Mouse (Mus musculus) neural tube, embryonic 10.5 days (tissue): Measurements from ENCODE around the gene Adora1.
"Not testable (repeated sequence)": the region's sequence is repeated elsewhere in the genome, so short reads cannot be mapped to it uniquely, and the experiment has no call there.

Experiments
- DNase-seq: peaks from one replicate; pipeline ENCODE4 v3.0.0-alpha.2; 2017; ENCODE audit warnings: low spot score; ENCODE audit errors: extremely low spot score

The Adora1 gene

DNA sequence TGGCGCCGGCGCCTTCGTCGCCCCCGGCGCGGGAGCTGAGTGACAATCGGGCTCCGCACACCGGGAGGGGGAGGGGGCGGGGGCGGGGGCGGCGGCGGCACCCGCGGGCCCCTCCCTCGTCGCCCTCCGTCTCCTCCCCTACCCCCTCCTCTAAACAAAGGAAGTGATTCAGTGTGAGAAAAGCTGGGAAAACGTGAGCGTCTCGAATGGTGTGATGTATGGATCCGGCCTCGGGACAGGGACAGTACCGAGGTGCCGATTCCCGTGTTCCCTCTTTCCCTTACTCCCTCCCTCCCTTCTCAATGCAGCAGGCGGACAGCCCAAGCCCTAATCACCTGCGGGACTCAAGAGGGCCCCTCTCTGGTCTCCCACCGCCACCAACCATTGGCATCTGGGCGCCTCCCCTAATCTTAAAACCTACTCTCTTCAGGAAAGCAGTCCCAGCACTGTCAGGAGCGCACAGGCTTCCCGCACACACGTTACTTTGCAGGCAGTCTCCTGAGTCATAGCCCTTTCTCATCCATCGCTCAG, at the start of gene Adora1:
Gene Adora1, minus strand, starts transcription at position 41 of the 531 bp plus-strand sequence.
- DNase-seq, result no peak

DNA sequence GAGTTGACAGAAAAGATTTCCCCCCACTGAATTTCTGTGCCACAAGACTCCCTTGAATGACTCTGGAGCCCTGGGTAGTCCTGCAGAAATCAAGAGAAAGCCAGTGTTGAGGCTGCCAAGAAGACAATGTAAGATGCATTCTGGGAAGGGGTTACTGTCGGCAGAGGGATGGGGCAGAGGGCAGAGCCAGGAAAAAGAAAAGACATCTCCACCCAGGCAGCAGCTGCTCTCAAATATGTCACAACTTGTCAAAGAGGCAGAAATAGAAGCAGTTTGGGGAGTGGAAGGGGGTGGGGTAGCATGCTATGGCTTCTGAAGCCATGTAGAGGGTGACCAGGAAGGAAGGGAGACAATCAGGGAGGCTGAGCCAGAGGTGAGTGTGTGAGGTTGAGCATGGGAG, 47.9 kb upstream of the Adora1 start:
- no peak for DNase-seq

DNA sequence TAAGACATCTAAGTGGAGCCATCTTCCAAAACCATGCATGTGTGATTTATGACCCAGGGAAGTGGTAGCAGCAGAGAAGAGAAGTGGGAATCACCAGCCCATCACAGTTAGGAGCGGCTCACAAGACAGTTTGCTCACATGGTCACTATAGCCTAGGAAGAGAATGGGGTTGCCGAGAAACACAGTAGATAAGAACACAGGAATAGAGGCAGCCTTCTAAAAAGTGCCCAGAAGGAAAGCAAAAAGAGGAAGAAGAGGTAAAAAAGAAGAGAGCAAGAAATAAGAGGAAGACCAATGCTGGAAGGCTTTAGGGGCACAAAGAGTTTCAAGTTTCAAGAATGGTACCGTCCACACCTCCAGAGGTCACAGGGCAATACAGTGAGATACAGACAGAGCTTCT, 47.1 kb upstream of the Adora1 start:
- no peak for DNase-seq

DNA sequence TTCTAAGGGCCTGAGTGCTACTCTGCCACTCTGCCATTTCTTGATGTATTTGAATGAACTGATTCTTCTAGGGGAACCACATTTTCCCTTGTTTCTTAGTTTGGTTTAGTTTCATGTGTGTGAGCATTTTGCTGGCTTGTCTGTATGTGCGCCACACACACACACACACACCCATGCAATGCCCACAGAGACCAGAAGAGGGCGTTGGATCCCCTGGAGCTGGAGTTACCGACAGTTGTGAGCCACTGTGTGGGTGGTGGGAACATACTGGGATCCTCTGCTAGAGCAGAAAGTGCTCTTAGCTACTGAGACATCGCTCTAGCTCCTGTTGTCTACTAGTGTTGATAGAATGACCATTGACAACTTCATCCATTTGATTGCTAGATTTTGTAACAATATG, 46.3 kb upstream of the Adora1 start:
- DNase-seq, result no peak

DNA sequence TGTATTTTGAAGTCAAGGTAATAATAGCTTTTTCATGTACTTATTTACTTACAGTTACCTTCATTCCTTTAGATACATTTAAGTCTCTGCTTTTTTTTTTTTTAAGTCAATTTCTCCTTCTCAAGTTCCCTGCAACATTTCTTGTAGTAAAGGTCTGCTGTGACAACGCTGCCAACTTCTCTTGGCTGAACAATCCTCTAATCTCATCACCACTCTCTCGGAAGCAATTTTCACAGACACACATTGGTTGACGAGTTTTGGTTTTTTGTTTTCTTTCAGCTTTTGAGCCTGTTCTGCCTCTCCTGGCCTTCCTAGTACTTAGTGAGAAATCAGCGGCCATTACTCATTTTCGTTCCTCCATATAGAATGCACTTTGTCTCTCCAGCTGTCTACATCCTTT, 44.9 kb upstream of the Adora1 start:
- no peak for DNase-seq

DNA sequence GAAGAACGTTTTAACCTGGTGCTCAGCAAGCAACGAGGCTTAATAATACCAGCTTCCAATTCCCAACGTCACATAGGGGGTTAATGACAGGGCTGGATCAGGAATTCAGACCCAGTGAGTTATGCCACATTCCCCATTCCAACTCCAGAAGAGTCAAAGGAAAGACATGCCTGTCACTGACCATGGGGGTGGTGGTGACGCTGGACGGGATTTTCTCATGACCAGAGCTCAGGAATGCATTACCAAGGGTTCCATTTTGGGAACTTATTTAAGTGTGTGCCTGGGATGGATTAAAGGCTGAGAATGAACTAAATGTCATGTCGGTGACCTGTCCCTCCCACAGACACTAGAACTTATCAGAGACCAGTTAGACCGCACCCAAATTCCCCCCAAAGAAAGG, 41.6 kb upstream of the Adora1 start:
- DNase-seq, result no peak

DNA sequence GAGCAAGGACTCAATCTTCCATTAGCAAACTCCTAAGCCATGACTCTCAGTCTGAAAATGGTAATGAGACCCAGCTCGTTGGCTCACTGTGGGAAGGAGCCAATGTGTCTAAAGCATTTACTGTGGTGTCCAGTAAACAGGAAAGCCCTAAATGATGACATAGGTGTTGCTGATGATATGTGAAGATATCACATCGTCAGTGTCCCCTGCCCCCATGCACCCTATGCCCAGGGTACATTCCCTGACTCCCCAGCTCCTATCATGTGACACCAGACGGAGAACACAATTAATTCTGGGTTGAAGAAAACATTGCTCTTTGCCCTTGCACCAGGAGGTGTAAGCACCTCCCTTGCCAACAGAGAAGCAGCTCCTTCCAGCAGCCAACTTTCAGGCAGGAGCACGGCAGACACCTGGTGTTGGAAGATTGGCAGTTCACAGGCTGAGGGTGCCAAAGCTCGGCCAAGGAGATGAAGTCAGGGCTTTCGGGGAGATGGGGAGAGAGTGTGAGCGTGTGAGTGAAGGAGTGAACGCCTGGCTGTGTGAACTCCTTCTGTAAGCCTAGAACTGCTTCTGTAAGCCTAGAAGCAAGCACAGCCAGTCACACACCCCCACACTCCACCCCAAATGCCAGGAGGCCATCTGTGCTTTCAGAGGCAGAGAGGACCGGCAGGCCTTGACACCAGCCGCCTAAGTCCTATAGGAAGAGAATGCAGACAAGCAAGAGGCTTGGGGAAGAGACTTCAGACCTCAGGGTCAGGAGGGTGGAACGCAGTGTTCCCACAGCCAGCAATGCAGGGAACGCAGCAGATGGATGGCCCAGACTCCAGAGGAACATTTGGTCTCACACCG, 40.6 kb upstream of the Adora1 start:
- no peak for DNase-seq

DNA sequence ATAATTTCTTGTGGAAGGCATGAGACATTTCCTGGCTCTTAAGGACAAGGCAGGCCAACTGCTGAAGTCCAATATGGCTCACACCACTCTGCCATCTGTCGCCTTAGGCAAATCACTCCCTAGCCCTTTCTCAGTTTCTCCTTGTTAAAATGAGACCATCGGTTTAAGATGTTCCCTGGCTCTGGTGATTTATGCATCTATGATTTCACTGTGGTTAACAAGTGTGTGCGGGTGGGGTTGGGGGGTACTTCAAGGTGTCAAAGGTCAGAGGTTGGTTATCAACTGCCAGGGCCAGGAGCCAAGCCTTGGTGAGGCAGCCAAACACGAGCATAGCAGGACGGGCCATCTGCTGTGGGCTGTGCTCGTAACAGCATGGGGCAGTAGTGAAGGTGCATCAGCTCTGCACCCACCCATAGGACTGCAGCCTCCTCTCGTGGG, 39.3 kb upstream of the Adora1 start:
- no peak for DNase-seq

DNA sequence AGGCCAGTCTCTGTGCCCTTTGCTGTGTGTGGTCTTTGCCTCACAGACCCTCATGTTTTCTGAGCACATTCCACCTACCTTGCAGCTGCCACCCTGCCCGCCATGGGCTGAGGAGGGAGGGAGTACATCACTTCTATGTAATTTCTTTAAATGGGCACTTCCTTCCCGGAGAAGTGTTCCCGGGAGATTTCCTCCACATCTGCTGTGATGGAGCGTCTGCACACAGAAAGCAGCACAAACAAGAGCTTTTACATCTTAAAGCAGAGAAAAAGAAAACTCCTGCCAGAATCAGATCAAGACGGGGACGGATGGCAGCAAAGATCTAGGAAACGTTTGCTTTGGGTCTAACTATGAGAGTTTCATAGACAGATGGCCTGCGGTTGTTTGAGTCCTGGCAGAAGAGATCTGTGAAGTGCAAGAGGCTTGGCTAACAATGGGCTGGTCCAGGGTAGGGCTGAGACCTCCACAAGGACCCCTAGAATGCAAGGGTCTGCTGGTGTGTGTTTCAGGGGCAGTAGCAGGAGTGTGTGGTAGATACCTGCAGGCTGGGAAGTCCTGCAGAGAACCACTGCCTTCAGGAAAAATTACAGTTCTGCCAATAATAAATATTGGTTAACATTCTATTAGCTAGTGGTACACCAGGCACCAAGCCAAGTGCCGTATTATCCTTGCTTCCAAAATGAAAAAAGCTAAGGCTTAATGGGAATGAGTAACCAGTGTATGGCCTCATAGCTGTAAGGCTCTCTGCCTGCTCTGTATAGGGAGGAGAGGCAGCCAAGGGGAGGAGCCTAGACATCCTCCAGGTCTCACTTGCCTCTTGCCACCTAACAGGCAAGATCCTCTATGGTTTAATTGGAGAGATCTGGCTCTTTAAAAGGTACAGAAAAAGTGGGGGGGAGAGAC, 38.5 kb upstream of the Adora1 start:
- no peak for DNase-seq

DNA sequence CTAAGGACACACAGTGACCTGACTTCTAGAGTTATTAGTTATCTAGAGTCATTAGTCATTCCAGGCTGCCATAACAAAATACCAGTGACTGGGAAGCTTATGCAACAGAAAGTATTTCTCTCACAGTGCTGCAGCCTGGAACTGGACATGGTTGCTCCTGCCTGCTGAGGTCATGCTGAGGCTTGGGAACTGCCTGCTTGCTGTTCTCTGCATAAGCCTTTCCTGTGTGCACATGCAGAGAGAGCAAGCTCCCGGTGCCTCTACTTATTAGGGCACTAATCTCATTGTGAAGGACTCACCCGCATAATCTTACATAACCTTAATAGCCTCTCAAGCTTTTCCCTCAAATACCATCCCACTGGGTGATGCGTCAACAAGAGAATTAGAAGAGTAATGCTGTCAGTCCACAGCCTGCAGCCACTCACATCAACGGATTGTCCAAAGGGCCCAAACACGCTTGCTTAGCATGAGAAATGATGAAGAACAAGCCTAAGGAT, 37.6 kb upstream of the Adora1 start:
- no peak for DNase-seq

DNA sequence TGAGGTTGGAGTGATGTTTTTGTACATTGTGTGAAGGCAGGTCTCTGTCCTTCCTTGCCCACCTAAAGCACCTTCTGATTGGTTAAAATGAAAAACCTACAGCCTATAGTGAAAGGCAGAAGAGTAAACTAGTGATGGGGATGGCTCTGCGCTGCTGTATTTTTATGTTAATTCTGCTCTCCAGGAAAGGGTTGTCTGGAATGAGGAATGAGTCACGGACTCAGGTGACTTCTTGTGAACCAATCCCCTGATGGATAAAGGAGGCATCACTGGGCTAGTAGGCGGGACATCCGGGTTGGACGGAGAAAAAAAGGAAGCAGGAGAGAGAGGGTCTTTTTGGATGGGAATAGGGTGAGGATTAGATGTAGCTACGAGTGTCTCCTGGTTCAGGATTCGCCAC, 34.8 kb upstream of the Adora1 start:
- no peak for DNase-seq

DNA sequence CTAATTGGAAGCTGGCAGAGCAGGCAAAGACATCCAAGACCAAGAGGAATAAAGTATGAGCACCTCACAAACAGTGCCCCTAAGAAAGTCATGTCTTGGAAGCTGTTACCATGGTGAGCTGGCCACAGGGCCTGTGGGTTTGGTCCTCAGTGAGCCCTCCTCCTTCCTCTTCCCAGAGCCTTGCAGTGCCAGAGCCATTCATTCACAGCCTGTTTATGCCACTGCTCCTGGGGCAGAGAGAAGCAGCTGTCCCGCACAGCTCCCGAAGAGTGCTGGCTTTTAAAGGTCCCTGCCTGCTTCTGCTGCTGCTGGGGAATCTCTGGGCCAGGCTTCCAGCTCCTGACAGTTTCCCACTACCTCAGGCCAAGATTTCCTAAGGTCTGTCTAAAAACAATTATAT, 30.6 kb upstream of the Adora1 start:
- DNase-seq, result no peak

DNA sequence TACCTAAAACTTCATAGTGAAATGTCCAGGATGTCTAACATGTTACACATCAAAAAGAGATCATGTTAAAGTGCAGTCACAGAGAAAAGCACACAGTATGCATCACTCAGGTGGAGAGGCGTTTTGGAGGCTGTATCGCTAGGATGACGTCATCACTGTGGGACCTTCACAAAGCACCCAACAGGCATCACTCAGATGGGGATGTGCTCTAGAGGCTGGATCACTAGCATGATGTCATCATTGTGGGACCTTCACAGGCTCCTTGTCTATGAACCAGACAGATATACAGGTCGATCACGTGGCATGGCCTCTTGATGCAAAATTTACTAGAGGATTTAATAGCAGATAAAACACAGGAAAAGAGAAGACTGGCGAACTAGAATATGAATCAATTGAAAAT, 29.1 kb upstream of the Adora1 start:
- no peak for DNase-seq

DNA sequence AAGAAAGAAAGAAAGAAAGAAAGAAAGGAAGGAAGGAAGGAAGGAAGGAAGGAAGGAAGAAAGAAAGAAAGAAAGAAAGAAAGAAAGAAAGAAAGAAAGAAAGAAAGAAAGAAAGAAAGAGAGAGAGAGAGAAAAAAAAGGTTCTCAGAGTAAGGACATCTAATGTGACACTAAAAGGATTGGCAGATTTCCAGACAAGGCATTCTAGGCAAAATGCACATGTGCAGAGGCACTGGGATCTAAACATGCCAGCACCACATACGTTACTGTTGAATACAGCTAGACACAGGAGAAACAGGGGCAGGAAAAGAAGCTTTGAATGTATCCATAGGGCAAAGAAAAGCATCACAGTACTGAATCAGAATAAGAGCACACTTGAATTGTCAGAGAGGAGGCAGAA, 14.4 kb upstream of the Adora1 start:
- not testable (repeated sequence) for DNase-seq

DNA sequence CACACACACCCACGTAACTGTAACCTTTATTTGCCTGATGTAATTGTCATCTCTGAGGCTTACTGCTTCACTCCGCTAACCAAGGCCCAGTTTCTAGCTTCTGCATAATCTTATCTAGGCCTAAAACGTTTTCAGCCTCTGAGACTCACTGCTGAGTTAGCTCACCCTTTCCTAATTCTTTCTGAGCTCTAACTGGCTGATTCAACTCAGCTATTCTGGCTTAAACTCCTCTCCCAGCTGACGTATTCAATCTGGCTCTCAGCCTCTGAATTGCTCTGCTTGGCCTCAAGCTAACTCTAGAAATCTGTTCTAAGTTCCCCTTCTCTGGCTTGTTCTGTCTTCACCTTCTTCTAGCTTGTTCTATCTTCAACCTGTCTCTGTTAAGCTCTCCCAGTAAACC, 11.4 kb upstream of the Adora1 start:
- DNase-seq, result no peak

DNA sequence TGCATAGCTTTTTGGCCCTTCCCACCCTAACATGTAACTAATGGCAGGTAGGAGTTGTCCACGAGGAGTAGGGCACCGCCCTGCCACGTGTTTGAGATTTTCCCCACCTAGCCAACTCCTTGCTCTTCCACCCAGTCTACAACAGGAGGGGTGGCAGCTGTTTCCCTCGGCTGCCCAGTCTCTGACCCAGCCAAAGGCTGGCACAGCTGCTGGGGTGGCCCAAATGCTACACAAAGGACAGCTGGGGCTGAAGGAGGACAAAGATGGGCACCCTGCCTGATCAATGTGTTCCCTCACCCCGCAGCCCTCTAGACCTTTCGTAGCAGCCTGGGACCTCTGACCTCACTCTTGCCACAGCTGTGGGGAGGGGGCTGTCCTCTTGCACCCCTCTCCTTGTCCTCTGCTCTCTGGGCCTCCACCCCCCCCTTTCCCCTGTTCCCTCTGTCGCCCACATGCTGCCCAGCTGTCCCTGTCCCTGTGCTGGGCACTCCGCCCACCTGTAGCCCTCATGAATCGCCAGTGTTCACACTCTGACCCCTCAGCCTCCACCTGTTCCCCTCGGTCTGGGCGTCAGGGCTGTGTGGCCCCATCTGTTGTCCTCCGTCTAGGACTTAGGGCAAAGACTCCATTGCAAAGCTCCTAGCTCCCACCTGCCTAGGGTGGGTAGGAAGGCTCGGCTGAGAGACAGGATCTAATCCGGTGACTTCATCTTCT, 9.9 kb upstream of the Adora1 start:
- no peak for DNase-seq

DNA sequence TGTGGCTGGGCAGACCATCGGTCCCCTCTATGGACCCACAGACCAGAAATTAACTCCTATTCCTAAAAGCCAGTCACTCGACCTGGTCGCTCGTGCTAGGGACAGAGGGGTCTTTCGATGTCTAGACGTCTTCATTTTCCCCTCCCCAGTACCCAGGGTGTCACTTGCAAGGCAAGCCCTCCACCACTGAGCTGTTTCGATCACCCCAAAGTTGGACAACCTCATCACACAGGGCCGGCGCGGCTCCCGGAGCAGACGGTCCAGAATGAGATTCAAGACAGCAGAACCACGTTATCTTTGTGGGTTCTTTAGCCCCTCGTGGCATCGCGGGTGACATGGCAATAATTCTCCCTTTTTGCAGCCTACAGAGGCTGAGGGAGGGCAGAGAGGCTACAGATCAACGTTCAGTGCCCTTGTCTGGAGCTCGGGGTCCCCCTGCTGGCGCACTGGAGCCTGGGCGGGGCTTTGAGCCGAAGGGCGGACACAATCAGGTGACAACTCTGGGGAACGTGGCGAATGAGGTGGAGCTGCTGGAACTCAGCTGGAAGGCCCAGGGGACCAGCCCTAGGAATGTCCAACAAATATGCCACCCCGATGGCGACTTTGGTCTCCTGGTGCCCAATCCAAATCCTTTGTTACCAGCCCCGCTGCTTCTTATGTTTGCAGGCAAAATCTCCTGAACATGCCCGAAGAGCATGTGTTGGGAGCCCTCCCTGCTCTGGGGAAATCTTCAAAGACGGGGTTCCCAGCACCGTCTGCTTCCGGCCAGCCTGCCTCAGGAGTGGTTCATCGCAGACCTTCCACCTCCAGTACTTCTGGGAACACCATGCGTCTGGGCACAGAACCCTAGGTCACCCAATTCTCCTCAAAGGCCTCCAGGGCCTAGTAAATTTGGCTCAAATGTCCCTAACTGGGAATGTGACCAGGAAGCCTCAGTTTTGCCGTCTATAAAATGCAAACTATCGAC, 9.0 kb upstream of the Adora1 start:
- DNase-seq, result peak; percentile 88

DNA sequence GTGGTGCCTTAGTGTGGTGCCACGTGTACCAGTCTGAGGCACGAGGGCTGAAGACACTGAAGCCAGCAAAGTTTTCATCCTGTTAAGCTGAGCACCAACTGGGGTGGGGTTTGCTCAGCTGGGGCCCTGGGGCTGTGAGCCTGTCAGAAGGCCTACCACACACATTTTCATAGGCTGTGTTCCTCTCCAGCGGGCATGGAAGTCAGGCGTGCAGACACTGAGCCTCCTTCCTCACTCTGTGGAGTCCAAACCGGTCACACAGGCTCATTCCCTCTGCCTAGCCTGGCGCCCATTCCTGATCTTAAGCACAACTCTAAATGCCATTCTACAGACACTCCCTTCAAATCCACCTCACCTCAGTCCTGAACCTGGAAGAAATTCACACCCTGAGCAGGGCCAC, 8.3 kb upstream of the Adora1 start:
- no peak for DNase-seq

DNA sequence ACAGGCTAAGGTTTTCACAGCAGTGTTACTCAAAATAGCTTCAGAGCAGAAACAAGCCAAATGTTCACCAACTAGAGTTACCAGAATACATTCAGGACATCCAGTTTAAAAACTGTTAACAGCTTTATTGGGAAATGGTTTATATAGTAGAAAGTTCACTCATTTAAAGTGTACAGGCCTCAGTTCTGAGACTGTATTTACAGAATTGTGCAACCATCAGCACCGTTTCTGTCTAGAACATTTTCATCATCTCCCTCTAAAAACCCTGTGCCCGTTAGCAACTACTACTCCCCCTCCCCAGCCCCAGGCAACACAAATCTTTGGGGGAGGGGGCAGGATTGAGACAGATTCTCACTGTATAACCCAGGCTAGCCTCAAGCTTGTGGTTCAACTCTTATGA, 7.1 kb upstream of the Adora1 start:
- no peak for DNase-seq

DNA sequence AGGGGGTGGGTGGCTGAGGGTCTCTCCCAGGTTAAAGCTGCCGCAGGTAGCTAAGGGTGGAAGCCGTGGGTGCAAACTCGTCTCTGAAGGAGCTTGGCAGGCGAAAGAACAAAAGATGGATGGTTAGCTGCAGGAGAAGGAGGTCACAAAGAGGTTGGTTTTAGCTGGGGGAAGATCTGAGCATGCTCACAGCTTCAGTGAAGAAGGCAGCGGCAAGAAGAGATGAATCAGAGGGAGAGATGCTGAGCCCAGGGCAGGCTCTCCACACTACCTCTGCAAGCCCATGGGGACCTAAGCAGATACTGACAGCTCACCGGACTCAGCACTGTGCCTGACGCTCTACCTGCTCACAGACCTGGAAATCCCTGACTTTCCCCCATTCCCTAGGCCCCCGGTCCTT, 6.1 kb upstream of the Adora1 start:
- DNase-seq, result no peak
